Mouse (Mus musculus): ENCODE measurements around the gene Vps26c. TPM values are rescaled to one million over a fixed set of nuclear protein-coding genes. Genes with fewer than 3 reads are reported as not detected.

Gene Vps26c
- polyA plus RNA-seq, 1 experiment, result 44.9 TPM

DNA sequence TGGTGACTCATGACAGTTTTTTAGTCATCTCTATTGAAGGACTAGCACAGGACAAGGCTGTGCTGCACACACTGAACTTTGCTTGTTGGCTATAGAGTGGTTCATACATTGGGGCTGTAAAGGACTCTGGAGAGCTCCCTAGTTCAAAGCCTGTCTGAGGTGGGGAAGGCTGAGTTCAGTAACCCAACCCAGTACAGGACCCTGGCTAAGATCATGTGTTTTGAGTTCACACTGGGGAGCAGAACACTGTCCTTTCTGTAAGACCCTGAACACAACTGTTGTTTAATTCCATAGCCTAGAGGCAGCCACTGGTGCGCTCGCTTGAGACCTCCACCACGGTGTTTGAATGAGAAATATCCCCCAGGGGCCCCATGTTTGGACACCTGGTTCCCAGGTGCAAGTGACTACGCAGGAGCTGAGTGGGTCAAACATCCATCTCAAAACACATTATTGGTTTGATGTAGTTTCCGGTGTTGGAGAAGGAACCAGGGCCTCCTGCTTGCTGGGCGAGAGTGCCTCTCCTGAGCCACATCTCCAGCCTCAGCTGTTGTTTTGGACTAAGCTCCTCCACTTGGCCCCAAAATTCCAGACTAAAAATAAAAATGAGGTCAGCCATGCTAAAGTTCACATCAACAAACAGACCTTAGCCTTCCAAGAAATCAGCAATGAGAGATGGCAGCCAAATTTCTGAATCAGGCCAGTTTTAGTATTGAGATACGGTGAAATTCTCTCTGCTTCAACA is 10.0 kb upstream of the Vps26c start:
- Histone ChIP-seq H3K36me3 (ENCODE audit: control insufficient read depth, insufficient read depth, low read length) (no peaks in the 10 kb centered on the region), H3K27me3 (ENCODE audit: control insufficient read depth, insufficient read depth, low read length) (no peaks in the 10 kb centered on the region), H3K27ac (ENCODE audit: control insufficient read depth, insufficient read depth, low read length) (no peak overlapping the region), H3K4me1 (replicated peaks; ENCODE audit: control insufficient read depth, insufficient read depth, low read length) (peaks cover 8% of the 10 kb centered on the region), H3K4me3 (ENCODE audit: control insufficient read depth, insufficient read depth, low read length) (no peak overlapping the region)
- WGBS, result 81% methylated on average over 7 of the region's 7 CpGs
- TF ChIP-seq CTCF (IDR thresholded peaks at IDR 0.05; ENCODE audit: borderline replicate concordance, control insufficient read depth, extremely low read depth, insufficient read depth, low read length, poor library complexity) (no peak), POLR2A (IDR thresholded peaks at IDR 0.05; ENCODE audit: control insufficient read depth, extremely low read depth, insufficient read depth, low read length, poor library complexity) (no peak)
- no peak for DNase-seq

DNA sequence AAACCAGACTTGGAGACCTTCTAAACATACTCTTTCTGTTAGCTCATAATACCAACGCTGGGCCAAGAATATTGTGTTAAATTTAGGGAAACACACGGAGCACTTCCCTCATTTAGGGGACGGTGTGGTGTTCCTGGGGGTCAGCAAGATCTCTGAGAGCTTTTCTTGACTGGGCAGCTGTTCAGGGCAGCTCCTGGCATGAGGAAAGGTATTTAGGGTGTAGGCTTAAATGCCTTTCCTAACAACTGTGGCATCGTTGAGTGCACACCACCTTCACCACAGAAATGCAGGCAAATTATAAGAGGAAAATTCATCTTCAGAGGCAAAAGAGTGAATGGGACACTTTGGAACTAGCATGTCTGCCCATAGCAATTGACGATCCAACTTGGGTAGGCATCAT is 9.1 kb upstream of the Vps26c start:
- 95% methylated on average over 5 of the region's 5 CpGs for WGBS
- H3K27ac ChIP-seq (ENCODE audit: control insufficient read depth, insufficient read depth, low read length), result no peak overlapping the region
- peaks cover 8% of the 10 kb centered on the region for H3K4me1 ChIP-seq (replicated peaks; ENCODE audit: control insufficient read depth, insufficient read depth, low read length)
- no peak for TF ChIP-seq POLR2A (IDR thresholded peaks at IDR 0.05; ENCODE audit: control insufficient read depth, extremely low read depth, insufficient read depth, low read length, poor library complexity)
- TF ChIP-seq CTCF (IDR thresholded peaks at IDR 0.05; ENCODE audit: borderline replicate concordance, control insufficient read depth, extremely low read depth, insufficient read depth, low read length, poor library complexity), result no peak
- H3K4me3 ChIP-seq (ENCODE audit: control insufficient read depth, insufficient read depth, low read length), result no peak overlapping the region
- no peaks in the 10 kb centered on the region for H3K27me3 ChIP-seq (ENCODE audit: control insufficient read depth, insufficient read depth, low read length)
- DNase-seq, result no peak
- no peaks in the 10 kb centered on the region for H3K36me3 ChIP-seq (ENCODE audit: control insufficient read depth, insufficient read depth, low read length)

DNA sequence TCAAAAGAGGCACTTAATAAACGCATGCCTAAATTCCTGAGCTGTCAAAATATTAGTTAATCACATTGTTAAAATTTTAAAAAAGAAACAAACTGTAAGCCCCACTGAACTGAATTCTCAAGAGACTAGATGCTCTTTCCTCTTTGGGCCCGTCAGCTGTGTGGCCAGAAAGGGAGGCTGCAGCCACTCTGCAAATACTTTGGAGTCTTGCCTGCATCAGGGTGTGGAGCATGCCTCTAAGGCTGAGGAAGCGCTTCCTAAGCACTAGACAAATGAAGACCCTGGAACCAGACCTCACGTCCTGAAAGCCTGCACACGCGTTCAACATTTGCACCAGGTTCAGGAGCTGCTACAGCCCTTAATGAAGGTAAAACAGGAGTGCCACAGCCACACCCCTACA is 7.0 kb upstream of the Vps26c start:
- H3K4me1 ChIP-seq (replicated peaks; ENCODE audit: control insufficient read depth, insufficient read depth, low read length), result peaks cover 8% of the 10 kb centered on the region
- DNase-seq, result no peak
- no peak for TF ChIP-seq POLR2A (IDR thresholded peaks at IDR 0.05; ENCODE audit: control insufficient read depth, extremely low read depth, insufficient read depth, low read length, poor library complexity)
- no peak for TF ChIP-seq CTCF (IDR thresholded peaks at IDR 0.05; ENCODE audit: borderline replicate concordance, control insufficient read depth, extremely low read depth, insufficient read depth, low read length, poor library complexity)
- 97% methylated on average over 6 of the region's 6 CpGs for WGBS
- H3K27me3 ChIP-seq (ENCODE audit: control insufficient read depth, insufficient read depth, low read length), result no peaks in the 10 kb centered on the region
- H3K27ac ChIP-seq (ENCODE audit: control insufficient read depth, insufficient read depth, low read length), result no peak overlapping the region
- H3K36me3 ChIP-seq (ENCODE audit: control insufficient read depth, insufficient read depth, low read length), result no peaks in the 10 kb centered on the region
- H3K4me3 ChIP-seq (ENCODE audit: control insufficient read depth, insufficient read depth, low read length), result no peak overlapping the region

DNA sequence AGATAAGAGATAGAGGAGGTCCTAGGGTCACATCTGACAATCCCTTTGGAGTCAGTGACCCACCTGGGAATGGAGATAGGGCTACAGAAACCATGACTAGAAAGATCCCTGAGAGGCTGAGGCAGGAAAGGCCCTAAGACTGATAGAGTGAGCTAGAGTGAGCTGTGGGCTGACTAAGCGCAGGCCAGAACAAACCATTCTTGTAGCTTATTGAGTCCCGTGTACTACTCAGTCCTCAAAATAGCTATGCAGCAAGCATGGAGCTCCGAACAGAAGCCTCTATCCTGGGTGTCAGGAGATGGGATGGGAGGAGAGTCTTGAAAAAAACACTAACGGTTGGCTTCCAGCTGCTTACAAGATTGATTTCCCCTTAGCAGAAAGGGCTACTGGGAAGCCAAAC is 4.6 kb upstream of the Vps26c start:
- H3K4me1 ChIP-seq (replicated peaks; ENCODE audit: control insufficient read depth, insufficient read depth, low read length), result no peaks in the 10 kb centered on the region
- no peak for DNase-seq
- no peak overlapping the region for H3K27ac ChIP-seq (ENCODE audit: control insufficient read depth, insufficient read depth, low read length)
- no peaks in the 10 kb centered on the region for H3K36me3 ChIP-seq (ENCODE audit: control insufficient read depth, insufficient read depth, low read length)
- WGBS, result 96% methylated on average over 4 of the region's 4 CpGs
- TF ChIP-seq POLR2A (IDR thresholded peaks at IDR 0.05; ENCODE audit: control insufficient read depth, extremely low read depth, insufficient read depth, low read length, poor library complexity) (no peak), CTCF (IDR thresholded peaks at IDR 0.05; ENCODE audit: borderline replicate concordance, control insufficient read depth, extremely low read depth, insufficient read depth, low read length, poor library complexity) (no peak)
- H3K4me3 ChIP-seq (ENCODE audit: control insufficient read depth, insufficient read depth, low read length), result no peak overlapping the region
- no peaks in the 10 kb centered on the region for H3K27me3 ChIP-seq (ENCODE audit: control insufficient read depth, insufficient read depth, low read length)

DNA sequence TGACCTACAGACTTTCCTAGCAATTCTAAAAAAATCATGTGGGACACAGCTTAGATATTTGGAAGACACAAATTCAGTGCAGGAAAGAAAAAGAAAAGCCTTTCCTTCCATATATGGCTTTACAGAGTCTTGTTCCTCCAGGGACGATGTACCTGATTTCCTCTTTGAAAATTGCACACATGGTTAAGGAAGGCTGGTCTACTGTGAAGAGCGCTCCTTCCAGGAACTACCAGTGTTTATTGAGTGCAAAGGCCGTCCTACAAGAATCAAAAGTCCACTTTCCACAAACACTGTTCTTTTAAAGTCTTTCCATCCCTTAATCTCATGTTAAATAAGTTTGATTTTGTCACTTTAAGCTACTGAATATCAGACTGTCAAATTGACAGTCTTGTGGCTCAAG is 916 bp upstream of the Vps26c start:
- no peak for TF ChIP-seq CTCF (IDR thresholded peaks at IDR 0.05; ENCODE audit: borderline replicate concordance, control insufficient read depth, extremely low read depth, insufficient read depth, low read length, poor library complexity)
- TF ChIP-seq POLR2A (IDR thresholded peaks at IDR 0.05; ENCODE audit: control insufficient read depth, extremely low read depth, insufficient read depth, low read length, poor library complexity), result no peak
- Histone ChIP-seq H3K4me3 (ENCODE audit: control insufficient read depth, insufficient read depth, low read length) (no peak overlapping the region), H3K27me3 (ENCODE audit: control insufficient read depth, insufficient read depth, low read length) (no peaks in the 10 kb centered on the region), H3K27ac (ENCODE audit: control insufficient read depth, insufficient read depth, low read length) (no peak overlapping the region; the same call in 1 of the 2 replicates), H3K36me3 (ENCODE audit: control insufficient read depth, insufficient read depth, low read length) (no peaks in the 10 kb centered on the region), H3K4me1 (replicated peaks; ENCODE audit: control insufficient read depth, insufficient read depth, low read length) (peaks cover 2% of the 10 kb centered on the region)
- DNase-seq, result no peak
- WGBS, result 23% methylated on average over 3 of the region's 3 CpGs

DNA sequence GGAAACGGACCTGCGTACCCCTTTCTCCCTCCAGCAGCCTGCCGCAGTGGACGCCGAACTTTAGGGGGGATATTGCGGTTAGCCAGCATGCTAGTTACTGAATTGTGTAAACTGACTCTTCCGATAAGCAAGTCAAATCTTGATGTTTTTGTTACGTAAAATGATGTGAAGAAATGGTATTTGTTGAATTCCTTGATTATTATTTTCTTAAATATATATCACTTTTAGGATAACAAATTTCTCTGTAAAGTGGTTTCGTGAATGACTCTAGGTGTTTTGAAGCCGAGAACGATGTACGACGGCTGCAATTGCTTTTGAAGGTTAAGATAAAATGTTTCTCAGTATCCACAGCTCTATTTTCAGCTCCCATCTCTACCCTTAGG is 513 bp upstream of the Vps26c start:
- Histone ChIP-seq H3K36me3 (ENCODE audit: control insufficient read depth, insufficient read depth, low read length) (no peaks in the 10 kb centered on the region), H3K4me1 (replicated peaks; ENCODE audit: control insufficient read depth, insufficient read depth, low read length) (peaks cover 2% of the 10 kb centered on the region), H3K27me3 (ENCODE audit: control insufficient read depth, insufficient read depth, low read length) (no peaks in the 10 kb centered on the region), H3K4me3 (ENCODE audit: control insufficient read depth, insufficient read depth, low read length) (peak overlapping the region; percentile 60), H3K27ac (ENCODE audit: control insufficient read depth, insufficient read depth, low read length) (peak overlapping the region; percentile 79)
- TF ChIP-seq POLR2A (IDR thresholded peaks at IDR 0.05; ENCODE audit: control insufficient read depth, extremely low read depth, insufficient read depth, low read length, poor library complexity) (no peak), CTCF (IDR thresholded peaks at IDR 0.05; ENCODE audit: borderline replicate concordance, control insufficient read depth, extremely low read depth, insufficient read depth, low read length, poor library complexity) (no peak)
- no peak for DNase-seq
- under 1% methylated on average over 13 of the region's 13 CpGs for WGBS

Data from thymus, adult 2 months (tissue).